Mouse (Mus musculus) stomach, postnatal 0 days (tissue): ENCODE measurements around the gene Coro2a. TPM values are rescaled to one million over a fixed set of nuclear protein-coding genes. Genes with fewer than 3 reads are reported as not detected.
"Not testable (repeated sequence)": the region's sequence is repeated elsewhere in the genome, so short reads cannot be mapped to it uniquely, and the experiment has no call there.

Experiments
- ATAC-seq: fragments of 200-750 bp; cut with Nextera tagmentation; 2 replicates; pipeline ENCODE4 v1.8.0; 2017; ENCODE audit not compliant: low FRiP score, low TSS enrichment
- DNase-seq: peaks from one replicate; pipeline ENCODE4 v3.0.0-alpha.2; 2016; ENCODE audit warnings: low spot score
- H3K27ac ChIP-seq: fragments of 300-500 bp; sonication (generic); replicated peaks from 2 replicates; pipeline ENCODE4 v1.5.1; 2014; ENCODE audit warnings: mild to moderate bottlenecking, control low read depth
- H3K27me3 ChIP-seq: fragments of 300-500 bp; sonication (generic); 2 replicates; pipeline ENCODE4 v1.6.1; 2014; ENCODE audit warnings: low read length; ENCODE audit not compliant: control insufficient read depth, insufficient read depth
- H3K36me3 ChIP-seq: fragments of 300-500 bp; sonication (generic); 2 replicates; pipeline ENCODE4 v1.6.1; 2014; ENCODE audit warnings: low read length, mixed read lengths; ENCODE audit not compliant: control insufficient read depth, insufficient read depth
- H3K4me1 ChIP-seq: fragments of 300-500 bp; sonication (generic); replicated peaks from 2 replicates; pipeline ENCODE4 v1.6.1; 2014; ENCODE audit warnings: antibody characterized with exemption; ENCODE audit not compliant: control insufficient read depth, insufficient read depth
- H3K4me2 ChIP-seq: fragments of 300-500 bp; sonication (generic); replicated peaks from 2 replicates; pipeline ENCODE4 v1.6.1; 2014; ENCODE audit warnings: low read depth, mild to moderate bottlenecking, control low read depth, moderate library complexity
- H3K4me3 ChIP-seq: fragments of 300-500 bp; sonication (generic); 2 replicates; pipeline ENCODE4 v1.5.1; 2014; ENCODE audit warnings: low read depth, low read length, control low read depth
- H3K9ac ChIP-seq: fragments of 300-500 bp; sonication (generic); 2 replicates; pipeline ENCODE4 v1.6.1; 2014; ENCODE audit warnings: mild to moderate bottlenecking, low read length, control low read depth, mixed read lengths
- H3K9me3 ChIP-seq: fragments of 300-500 bp; sonication (generic); 2 replicates; pipeline ENCODE4 v1.6.1; 2016; ENCODE audit warnings: low read length; ENCODE audit not compliant: control insufficient read depth
- CTCF ChIP-seq: IDR thresholded peaks from 2 replicates; pipeline ENCODE4 v1.5.1; 2016; ENCODE audit warnings: antibody characterized with exemption, low read depth, mild to moderate bottlenecking, moderate library complexity
- EP300 ChIP-seq: optimal IDR thresholded peaks from 2 replicates; pipeline ENCODE3; 2016; ENCODE audit warnings: antibody characterized with exemption
- WGBS: fragments of 180-500 bp; shearing (Covaris S2); extraction: QIAGEN DNeasy Blood & Tissue Kit; methylation state at CpG from one replicate; pipeline ENCODE4 v1.1.7; 2014; 5-methylcytosine and 5-hydroxymethylcytosine counted together
- polyA plus RNA-seq: library from polyadenylated mRNA; unstranded; fragments of >200 nt; fragmentation: Nextera tagmentation; extraction: Ambion mirVana; gene quantifications from 2 replicates; pipeline ENCODE4 v1.2.1, GENCODE M21; 2015

Gene Coro2a
- polyA plus RNA-seq, 1 experiment from 2014 or later: 17.2 TPM

GRCm38 (mm10) chr4:46585041-46585810 is 16.8 kb downstream of the Coro2a start:
- Histone ChIP-seq H3K4me1 (no peaks in the 10 kb centered on the region), H3K4me3 (no peak overlapping the region), H3K9ac (no peak overlapping the region), H3K9me3 (no peaks in the 10 kb centered on the region), H3K36me3 (no peaks in the 10 kb centered on the region), H3K27ac (no peak overlapping the region), H3K27me3 (no peaks in the 10 kb centered on the region), H3K4me2 (no peak overlapping the region)
- no peak for DNase-seq
- 70% methylated on average over 13 of the region's 13 CpGs for WGBS
- no peak for TF ChIP-seq CTCF
- TF ChIP-seq EP300: no peak
- no peak for ATAC-seq

DNA sequence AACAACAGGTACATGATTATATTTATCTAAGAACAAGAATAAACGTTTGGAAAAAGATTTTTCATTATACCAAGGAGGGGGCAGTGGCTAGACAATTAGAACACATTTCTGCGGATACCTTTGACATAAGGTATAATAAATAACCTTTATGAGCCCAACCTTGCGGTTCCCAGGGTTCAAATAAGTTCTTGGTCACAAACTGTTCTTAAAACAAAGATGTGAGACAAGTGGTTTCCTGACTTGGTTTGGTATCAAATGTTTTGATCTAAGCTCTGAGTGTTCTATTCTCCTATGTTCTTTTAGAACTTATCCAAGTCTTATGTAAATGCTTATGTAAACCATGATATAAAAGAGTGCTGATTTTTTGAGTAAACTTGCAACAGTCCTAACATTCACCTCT is 17.5 kb downstream of the Coro2a start:
- not testable (repeated sequence) for H3K4me1 ChIP-seq, DNase-seq, H3K27me3 ChIP-seq, H3K36me3 ChIP-seq, H3K9ac ChIP-seq, H3K27ac ChIP-seq, H3K4me2 ChIP-seq, ATAC-seq, H3K4me3 ChIP-seq, H3K9me3 ChIP-seq
- 27% methylated on average over 3 of the region's 3 CpGs for WGBS

DNA sequence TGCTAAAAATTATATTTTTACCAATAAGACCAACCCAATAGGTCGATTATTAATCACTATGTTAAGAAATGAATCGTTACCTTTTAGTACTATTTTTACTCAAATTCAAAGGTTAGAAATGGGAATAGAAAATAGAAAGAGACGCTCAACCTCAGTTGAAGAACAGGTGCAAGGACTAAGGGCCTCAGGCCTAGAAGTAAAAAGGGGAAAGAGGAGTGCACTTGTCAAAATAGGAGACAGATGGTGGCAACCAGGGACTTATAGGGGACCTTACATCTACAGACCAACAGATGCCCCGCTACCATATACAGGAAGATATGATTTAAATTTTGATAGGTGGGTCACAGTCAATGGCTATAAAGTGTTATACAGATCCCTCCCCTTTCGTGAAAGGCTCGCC is 17.9 kb downstream of the Coro2a start:
- H3K27ac ChIP-seq, DNase-seq, ATAC-seq: not testable (repeated sequence)

GRCm38 (mm10) chr4:46582024-46582423 is 20.0 kb downstream of the Coro2a start:
- DNase-seq, H3K27me3 ChIP-seq, H3K4me2 ChIP-seq, H3K36me3 ChIP-seq, H3K4me3 ChIP-seq, H3K9ac ChIP-seq, H3K27ac ChIP-seq, ATAC-seq, H3K4me1 ChIP-seq, H3K9me3 ChIP-seq: not testable (repeated sequence)
- 90% methylated on average over 9 of the region's 9 CpGs for WGBS

More for the DNA sequence above, 17.9 kb downstream of the Coro2a start:
- not testable (repeated sequence) for H3K9ac ChIP-seq, H3K4me1 ChIP-seq, H3K4me2 ChIP-seq, H3K27me3 ChIP-seq, H3K4me3 ChIP-seq, H3K36me3 ChIP-seq, H3K9me3 ChIP-seq
- WGBS: 59% methylated on average over 2 of the region's 6 CpGs

- not testable (repeated sequence) for H3K27me3 ChIP-seq, H3K4me3 ChIP-seq, H3K4me1 ChIP-seq, H3K9me3 ChIP-seq, H3K9ac ChIP-seq, H3K36me3 ChIP-seq, ATAC-seq, H3K4me2 ChIP-seq, DNase-seq, H3K27ac ChIP-seq
- 95% methylated on average over 22 of the region's 22 CpGs for WGBS
Observed at GRCm38 (mm10) chr4:46581577-46581976, 20.4 kb downstream of the Coro2a start.

- H3K4me1 ChIP-seq, H3K4me3 ChIP-seq, H3K27me3 ChIP-seq, H3K9me3 ChIP-seq, H3K4me2 ChIP-seq, H3K9ac ChIP-seq, ATAC-seq, H3K27ac ChIP-seq, H3K36me3 ChIP-seq, DNase-seq: not testable (repeated sequence)
- WGBS: 92% methylated on average over 15 of the region's 15 CpGs
Observed at GRCm38 (mm10) chr4:46580799-46581243, 21.2 kb downstream of the Coro2a start.

DNA sequence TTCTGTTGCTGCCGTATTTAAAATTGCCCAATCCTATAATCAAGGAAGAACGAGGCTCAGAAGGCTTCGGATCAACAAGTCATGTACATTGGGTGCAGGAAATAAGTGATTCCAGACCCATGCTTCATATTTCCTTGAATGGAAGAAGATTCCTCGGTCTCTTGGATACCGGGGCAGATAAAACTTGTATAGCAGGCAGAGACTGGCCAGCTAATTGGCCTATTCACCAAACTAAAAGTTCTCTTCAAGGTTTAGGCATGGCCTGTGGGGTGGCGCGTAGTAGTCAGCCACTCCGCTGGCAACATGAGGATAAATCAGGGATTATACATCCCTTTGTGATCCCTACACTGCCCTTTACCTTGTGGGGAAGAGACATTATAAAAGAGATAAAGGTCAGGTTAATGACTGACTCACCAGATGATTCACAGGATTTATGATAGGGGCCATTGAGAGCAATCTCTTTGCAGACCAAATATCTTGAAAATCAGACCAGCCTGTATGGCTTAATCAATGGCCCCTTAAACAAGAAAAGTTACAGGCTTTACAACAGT is 23.1 kb downstream of the Coro2a start:
- not testable (repeated sequence) for ATAC-seq, H3K9ac ChIP-seq, H3K36me3 ChIP-seq, H3K4me1 ChIP-seq, DNase-seq, H3K9me3 ChIP-seq, H3K4me3 ChIP-seq, H3K4me2 ChIP-seq, H3K27ac ChIP-seq, H3K27me3 ChIP-seq
- 96% methylated on average over 8 of the region's 8 CpGs for WGBS
